Mouse (Mus musculus): Measurements from ENCODE around the gene Mfge8. TPM values are rescaled to one million over a fixed set of nuclear protein-coding genes. Genes with fewer than 3 reads are reported as not detected.

Mfge8 gene
- total and polyA plus RNA-seq, 2 experiments from 2014 or later = 184 to 275 TPM

- no peak for DNase-seq
- no peaks in the 10 kb centered on the region for H3K36me3 ChIP-seq (ENCODE audit: insufficient read depth)
- no peak overlapping the region for H3K27ac ChIP-seq (ENCODE audit: low read depth, low read length)
- H3K4me1 ChIP-seq (ENCODE audit: insufficient read depth) = no peaks in the 10 kb centered on the region
- no peak for TF ChIP-seq CTCF (IDR thresholded peaks at IDR 0.05; ENCODE audit: low read depth)
- WGBS = 48% methylated on average over 12 of the region's 12 CpGs
- no peaks in the 10 kb centered on the region for H3K9me3 ChIP-seq (ENCODE audit: low read length)
- H3K4me3 ChIP-seq (ENCODE audit: low read depth, low read length) = peak overlapping the region; percentile 52
- no peak overlapping the region for H3K9ac ChIP-seq
- H3K27me3 ChIP-seq (ENCODE audit: insufficient read depth, low read length) = no peaks in the 10 kb centered on the region
- ATAC-seq = no peak
- H3K4me2 ChIP-seq (ENCODE audit: low read depth) = peak overlapping the region; percentile 93
Measured at GRCm38 (mm10) chr7:79147011-79147837, 1.6 kb downstream of the Mfge8 start.

GRCm38 (mm10) chr7:79140897-79141296 lies 8.0 kb downstream of the Mfge8 start:
- no peak overlapping the region for H3K4me3 ChIP-seq (ENCODE audit: low read depth, low read length)
- 36% methylated on average over 8 of the region's 8 CpGs for WGBS
- peaks cover 6% of the 10 kb centered on the region; the same call in 1 of the 2 replicates for H3K36me3 ChIP-seq (ENCODE audit: insufficient read depth)
- TF ChIP-seq CTCF (IDR thresholded peaks at IDR 0.05; ENCODE audit: low read depth) = peak; percentile 97
- peak; percentile 87 for DNase-seq
- no peaks in the 10 kb centered on the region for H3K9me3 ChIP-seq (ENCODE audit: low read length)
- H3K9ac ChIP-seq = no peak overlapping the region
- H3K27ac ChIP-seq (ENCODE audit: low read depth, low read length) = no peak overlapping the region
- H3K4me1 ChIP-seq (ENCODE audit: insufficient read depth) = no peaks in the 10 kb centered on the region
- no peaks in the 10 kb centered on the region for H3K27me3 ChIP-seq (ENCODE audit: insufficient read depth, low read length)
- peak; percentile 77 for ATAC-seq
- no peak overlapping the region for H3K4me2 ChIP-seq (ENCODE audit: low read depth)

- no peak overlapping the region for H3K4me2 ChIP-seq (ENCODE audit: low read depth)
- DNase-seq (no peak), ATAC-seq (no peak)
- H3K9ac ChIP-seq = no peak overlapping the region
- H3K36me3 ChIP-seq (ENCODE audit: insufficient read depth) = peaks cover 6% of the 10 kb centered on the region; the same call in 1 of the 2 replicates
- no peaks in the 10 kb centered on the region for H3K4me1 ChIP-seq (ENCODE audit: insufficient read depth)
- TF ChIP-seq CTCF (IDR thresholded peaks at IDR 0.05; ENCODE audit: low read depth) = no peak
- WGBS = 61% methylated on average over 4 of the region's 4 CpGs
- H3K27ac ChIP-seq (ENCODE audit: low read depth, low read length) = no peak overlapping the region
- no peak overlapping the region for H3K4me3 ChIP-seq (ENCODE audit: low read depth, low read length)
- no peaks in the 10 kb centered on the region for H3K9me3 ChIP-seq (ENCODE audit: low read length)
- H3K27me3 ChIP-seq (ENCODE audit: insufficient read depth, low read length) = no peaks in the 10 kb centered on the region
Measured at GRCm38 (mm10) chr7:79139891-79140591, 8.8 kb downstream of the Mfge8 start.

- Histone ChIP-seq H3K9me3 (ENCODE audit: low read length) (no peaks in the 10 kb centered on the region), H3K4me3 (ENCODE audit: low read depth, low read length) (no peak overlapping the region), H3K27me3 (ENCODE audit: insufficient read depth, low read length) (no peaks in the 10 kb centered on the region), H3K4me2 (ENCODE audit: low read depth) (no peak overlapping the region), H3K36me3 (ENCODE audit: insufficient read depth) (peaks cover 6% of the 10 kb centered on the region; the same call in 1 of the 2 replicates), H3K4me1 (ENCODE audit: insufficient read depth) (no peaks in the 10 kb centered on the region), H3K27ac (ENCODE audit: low read depth, low read length) (no peak overlapping the region), H3K9ac (no peak overlapping the region)
- TF ChIP-seq CTCF (IDR thresholded peaks at IDR 0.05; ENCODE audit: low read depth) = no peak
- DNase-seq = no peak
- WGBS = 50% methylated on average over 6 of the region's 6 CpGs
- no peak for ATAC-seq
Measured at GRCm38 (mm10) chr7:79139328-79139824, 9.5 kb downstream of the Mfge8 start.

GRCm38 (mm10) chr7:79133391-79133790 lies 15.5 kb downstream of the Mfge8 start:
- H3K27me3 ChIP-seq (ENCODE audit: insufficient read depth, low read length) = no peaks in the 10 kb centered on the region; the same call in 1 of the 2 replicates
- ATAC-seq = no peak
- no peak overlapping the region for H3K4me3 ChIP-seq (ENCODE audit: low read depth, low read length)
- H3K4me1 ChIP-seq (ENCODE audit: insufficient read depth) = no peaks in the 10 kb centered on the region
- no peak overlapping the region for H3K4me2 ChIP-seq (ENCODE audit: low read depth)
- no peak for DNase-seq
- no peaks in the 10 kb centered on the region for H3K36me3 ChIP-seq (ENCODE audit: insufficient read depth)
- WGBS = 43% methylated on average over 6 of the region's 6 CpGs
- TF ChIP-seq CTCF (IDR thresholded peaks at IDR 0.05; ENCODE audit: low read depth) = peak; percentile 41; the same call in 1 of the 2 replicates
- H3K9me3 ChIP-seq (ENCODE audit: low read length) = no peaks in the 10 kb centered on the region
- H3K9ac ChIP-seq = no peak overlapping the region
- no peak overlapping the region for H3K27ac ChIP-seq (ENCODE audit: low read depth, low read length)

- WGBS = 6% methylated on average over 19 of the region's 19 CpGs
- no peak for TF ChIP-seq CTCF (IDR thresholded peaks at IDR 0.05; ENCODE audit: low read depth)
- 0 out of 2 replicates have a peak within 1 kb of the TSS, but pooled peaks have one; percentile 15 for H3K9ac ChIP-seq
- DNase-seq (no peak), ATAC-seq (peak; percentile 36; the same call in 1 of the 2 replicates)
- H3K9me3 ChIP-seq (ENCODE audit: low read length) = no peaks in the 10 kb centered on the region
- H3K4me2 ChIP-seq (ENCODE audit: low read depth) = peak within 1 kb of the TSS; percentile 41
- no peaks in the 10 kb centered on the region for H3K4me1 ChIP-seq (ENCODE audit: insufficient read depth)
- H3K27me3 ChIP-seq (ENCODE audit: insufficient read depth, low read length) = no peaks in the 10 kb centered on the region; the same call in 1 of the 2 replicates
- H3K27ac ChIP-seq (ENCODE audit: low read depth, low read length) = no peak within 1 kb of the TSS
- no peaks in the 10 kb centered on the region for H3K36me3 ChIP-seq (ENCODE audit: insufficient read depth)
- peak within 1 kb of the TSS; percentile 19 for H3K4me3 ChIP-seq (ENCODE audit: low read depth, low read length)
Measured at GRCm38 (mm10) chr7:79130843-79131444, 17.9 kb downstream of the Mfge8 start, which contains the start of gene Hapln3. Gene Hapln3 (minus strand): TSS chr7:79131018.

Data from forebrain, postnatal 0 days (tissue).